Mouse (Mus musculus) heart, postnatal 0 days (tissue): ENCODE results near the gene Amt. TPM values are rescaled to one million over a fixed set of nuclear protein-coding genes. Genes with fewer than 3 reads are reported as not detected.

Experiments used
- ATAC-seq: fragments of 200-750 bp; cut with Nextera tagmentation; 2 replicates; pipeline ENCODE4 v1.8.0; 2017; ENCODE audit warnings: low read depth, moderate number of reproducible peaks, moderate library complexity; ENCODE audit not compliant: insufficient read depth
- DNase-seq: peaks from one replicate; pipeline ENCODE4 v3.0.0-alpha.2; 2016; ENCODE audit warnings: low spot score
- H3K27ac ChIP-seq: fragments of 300-500 bp; sonication (generic); 2 replicates; pipeline ENCODE4 v1.5.1; 2014; ENCODE audit warnings: low read depth, mild to moderate bottlenecking
- H3K27me3 ChIP-seq: fragments of 300-500 bp; sonication (generic); 2 replicates; pipeline ENCODE4 v1.6.1; 2014; ENCODE audit warnings: low read length, mixed read lengths; ENCODE audit not compliant: control insufficient read depth, insufficient read depth
- H3K36me3 ChIP-seq: fragments of 300-500 bp; sonication (generic); replicated peaks from 2 replicates; pipeline ENCODE4 v1.6.1; 2014; ENCODE audit warnings: low read length, mixed read lengths; ENCODE audit not compliant: control insufficient read depth, insufficient read depth
- H3K4me1 ChIP-seq: fragments of 300-500 bp; sonication (generic); 2 replicates; pipeline ENCODE4 v1.6.1; 2014; ENCODE audit warnings: antibody characterized with exemption; ENCODE audit not compliant: control insufficient read depth, insufficient read depth
- H3K4me2 ChIP-seq: fragments of 300-500 bp; sonication (generic); 2 replicates; pipeline ENCODE4 v1.6.1; 2014; ENCODE audit warnings: low read depth, mild to moderate bottlenecking, low read length, moderate library complexity
- H3K4me3 ChIP-seq: fragments of 300-500 bp; sonication (generic); 2 replicates; pipeline ENCODE4 v1.5.1; 2014; ENCODE audit warnings: low read depth, low read length
- H3K9ac ChIP-seq: fragments of 300-500 bp; sonication (generic); replicated peaks from 2 replicates; pipeline ENCODE4 v1.6.1; 2014; ENCODE audit warnings: low read depth, low read length, mixed read lengths
- H3K9me3 ChIP-seq: fragments of 300-500 bp; sonication (generic); replicated peaks from 2 replicates; pipeline ENCODE4 v1.6.1; 2016; ENCODE audit warnings: low read length; ENCODE audit not compliant: control insufficient read depth
- CTCF ChIP-seq: IDR thresholded peaks from 2 replicates; pipeline ENCODE4 v1.5.1; 2016; ENCODE audit warnings: antibody characterized with exemption, control low read depth, low read depth
- EP300 ChIP-seq: IDR thresholded peaks from 2 replicates; pipeline ENCODE4 v1.6.1; 2016; ENCODE audit warnings: antibody characterized with exemption, low read depth
- WGBS: fragments of 180-500 bp; shearing (Covaris S2); extraction: QIAGEN DNeasy Blood & Tissue Kit; methylation state at CpG from one replicate; pipeline ENCODE4 v1.1.7; 2014; 5-methylcytosine and 5-hydroxymethylcytosine counted together
- polyA plus RNA-seq: library from polyadenylated mRNA; unstranded; fragments of >200 nt; fragmentation: Nextera tagmentation; extraction: Ambion mirVana; gene quantifications from 2 replicates; pipeline ENCODE4 v1.2.1, GENCODE M21; 2015
- total RNA-seq: library from RNA; depleted of rRNA; stranded (reverse); fragments of >200 nt; gene quantifications from 2 replicates; pipeline ENCODE4 v1.2.3, GENCODE M21; 2014; ENCODE audit warnings: low replicate concordance

Amt gene
- total and polyA plus RNA-seq, 2 experiments from 2014 or later, result 3.7 to 5.4 TPM

DNA sequence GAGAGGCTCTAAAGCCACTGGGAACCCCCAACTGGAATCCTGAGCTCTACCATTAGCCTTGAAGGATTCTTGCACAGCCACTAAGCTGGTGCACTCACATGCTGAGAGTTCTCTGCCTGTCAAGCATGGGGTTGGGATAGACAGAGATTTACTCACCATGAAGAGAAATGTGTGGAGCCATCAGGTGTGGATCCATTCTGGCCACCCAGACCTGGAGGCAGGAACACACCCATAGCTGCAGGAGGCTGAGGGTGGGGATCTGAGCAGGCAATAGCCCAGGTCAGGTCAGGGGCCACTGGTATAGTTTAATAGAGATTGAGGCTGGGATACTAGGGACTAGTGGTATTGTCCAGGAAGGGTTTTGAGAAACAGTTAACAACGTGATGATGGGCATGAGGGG, 8.5 kb downstream of the Amt start:
- Histone ChIP-seq H3K4me1 (peaks cover 19% of the 10 kb centered on the region), H3K36me3 (peaks cover 23% of the 10 kb centered on the region), H3K4me2 (peak overlapping the region; percentile 93), H3K27ac (peak overlapping the region; percentile 96), H3K4me3 (peak overlapping the region; percentile 88), H3K9me3 (no peaks in the 10 kb centered on the region), H3K27me3 (no peaks in the 10 kb centered on the region), H3K9ac (peak overlapping the region; percentile 92)
- TF ChIP-seq CTCF, result no peak
- DNase-seq (no peak), ATAC-seq (no peak)
- WGBS, result 0% methylated on average over 1 of the region's 1 CpGs

DNA sequence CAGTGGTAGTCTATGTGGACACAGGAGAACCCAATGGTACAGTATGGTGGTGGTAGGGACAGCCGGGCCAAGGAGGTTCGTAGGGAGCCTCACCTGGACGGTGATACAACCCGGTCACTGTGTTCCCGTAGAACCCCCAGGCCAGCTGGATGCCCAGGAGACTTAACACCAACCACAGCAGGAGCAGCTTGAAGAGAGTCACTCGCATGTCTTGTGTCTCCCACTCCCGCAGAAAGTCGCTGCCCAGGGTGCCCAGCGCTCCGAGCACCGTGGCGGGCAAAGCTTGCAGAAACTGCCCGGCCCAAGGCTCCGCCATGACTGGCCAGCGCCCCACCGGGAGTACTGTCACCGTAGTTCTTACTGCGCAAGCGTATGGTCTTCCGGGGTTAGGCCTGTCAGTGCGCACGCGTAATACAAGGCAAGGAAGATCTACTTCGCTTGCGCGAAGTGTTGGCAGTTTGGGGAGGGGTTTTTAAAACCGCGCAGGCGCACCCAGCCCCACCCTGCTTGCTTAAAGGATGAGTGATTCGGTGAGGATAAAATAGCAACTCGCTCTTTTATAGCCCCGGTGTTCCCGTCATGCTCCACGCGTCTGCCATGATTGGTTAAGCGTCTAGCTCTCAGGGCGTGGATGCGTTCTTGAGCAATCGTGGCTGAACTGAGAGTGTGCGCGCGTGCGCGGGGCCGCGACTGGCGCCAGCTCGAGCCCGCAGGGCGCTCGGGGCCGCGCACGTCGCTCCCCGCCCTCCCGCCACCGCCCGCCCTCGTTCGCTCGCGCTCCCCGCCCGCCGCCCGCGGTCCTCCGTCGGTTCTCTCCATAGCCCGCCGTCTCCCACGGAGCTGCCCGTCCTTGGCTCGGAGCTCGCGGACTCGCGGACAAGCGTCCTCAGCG, 9.2 kb downstream of the Amt start, which contains the start of the genes Rhoa and Tcta:
Gene Rhoa, plus strand, starts transcription at position 501 of the 892 bp plus-strand sequence.
Gene Tcta, minus strand, starts transcription at position 532 of the 892 bp plus-strand sequence.
- TF ChIP-seq CTCF, result no peak; the same call in 1 of the 2 replicates
- no peak; the same call in 1 of the 2 replicates for TF ChIP-seq EP300
- H3K36me3 ChIP-seq, result peaks cover 23% of the 10 kb centered on the region
- peak; percentile 93 for ATAC-seq
- no peaks in the 10 kb centered on the region for H3K9me3 ChIP-seq
- H3K4me3 ChIP-seq, result peak within 1 kb of the TSS; percentile 88
- peak within 1 kb of the TSS; percentile 93 for H3K9ac ChIP-seq
- peaks cover 19% of the 10 kb centered on the region for H3K4me1 ChIP-seq
- H3K27me3 ChIP-seq, result no peaks in the 10 kb centered on the region
- H3K4me2 ChIP-seq, result peak within 1 kb of the TSS; percentile 93
- peak; percentile 100 for DNase-seq
- H3K27ac ChIP-seq, result peak within 1 kb of the TSS; percentile 99
- WGBS, result under 1% methylated on average over 70 of the region's 81 CpGs

DNA sequence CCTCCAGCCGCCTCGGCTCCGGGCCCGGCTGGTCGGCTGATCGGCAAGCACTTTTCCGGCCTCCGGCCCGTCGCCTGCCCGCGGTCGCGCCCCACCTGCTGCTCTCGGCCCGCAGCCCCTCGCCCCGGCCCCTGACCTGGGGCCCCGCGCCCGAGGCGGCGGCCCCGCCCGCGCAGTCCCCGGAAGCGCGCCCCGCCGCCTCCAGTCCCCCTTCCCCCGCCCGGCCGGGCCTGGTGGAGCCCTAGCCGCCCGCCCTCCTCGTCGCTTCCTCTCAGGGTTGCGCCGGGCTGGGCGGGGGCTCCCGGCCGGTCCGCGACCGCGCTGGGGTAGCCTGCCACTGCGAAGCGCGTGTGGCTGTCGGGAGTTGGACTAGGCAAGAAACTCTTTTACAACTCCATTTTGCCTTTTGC, 9.9 kb downstream of the Amt start:
- H3K4me1 ChIP-seq, result peaks cover 19% of the 10 kb centered on the region

DNA sequence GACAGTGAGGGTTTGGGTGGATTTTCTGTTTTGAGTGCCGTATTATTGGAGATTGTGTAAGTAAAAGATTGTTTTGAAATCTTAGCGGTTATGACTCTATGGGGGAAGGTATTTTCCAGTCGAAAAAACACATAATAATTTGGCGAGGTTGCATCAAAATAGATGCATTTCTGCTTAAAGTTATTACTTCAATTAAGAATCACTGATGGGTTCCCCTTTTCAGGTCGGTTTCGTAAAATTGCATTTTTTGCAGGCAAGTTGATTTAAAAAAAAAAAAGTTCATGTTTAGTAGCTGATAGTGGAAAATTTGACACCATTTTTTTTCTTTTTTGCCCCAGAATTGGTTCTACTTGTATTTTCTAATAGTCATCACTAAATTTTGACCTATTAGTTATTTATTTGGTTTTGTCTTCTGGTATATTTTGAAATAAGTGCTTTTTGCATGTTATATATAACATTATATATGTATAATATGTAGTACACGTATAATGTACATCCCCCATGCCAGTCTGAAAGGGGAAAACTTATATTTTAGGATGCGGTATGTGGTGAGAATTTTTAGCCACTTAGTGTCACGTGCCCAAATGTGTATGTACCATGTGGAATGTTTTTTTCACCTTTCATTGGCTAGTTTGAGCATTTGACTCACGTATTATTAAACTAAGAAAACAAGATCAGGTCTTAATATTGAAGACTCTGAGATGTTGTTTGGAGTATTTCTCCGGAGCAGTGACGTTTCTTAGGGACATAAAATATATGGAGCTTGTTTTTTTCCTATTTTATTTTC, 10.6 kb downstream of the Amt start:
- Histone ChIP-seq H3K9me3 (no peaks in the 10 kb centered on the region), H3K4me1 (peaks cover 19% of the 10 kb centered on the region), H3K4me2 (peak overlapping the region; percentile 77), H3K27ac (peak overlapping the region; percentile 99), H3K27me3 (no peaks in the 10 kb centered on the region), H3K4me3 (peak overlapping the region; percentile 86), H3K9ac (peak overlapping the region; percentile 93), H3K36me3 (peaks cover 19% of the 10 kb centered on the region)
- ATAC-seq (no peak), DNase-seq (no peak)
- no peak for TF ChIP-seq EP300
- no peak for TF ChIP-seq CTCF
- 1% methylated on average over 12 of the region's 12 CpGs for WGBS

More for the DNA sequence above, 9.9 kb downstream of the Amt start:
- Histone ChIP-seq H3K4me3 (peak overlapping the region; percentile 86), H3K9me3 (no peaks in the 10 kb centered on the region), H3K27me3 (no peaks in the 10 kb centered on the region), H3K4me2 (peak overlapping the region; percentile 77), H3K27ac (peak overlapping the region; percentile 99), H3K36me3 (peaks cover 23% of the 10 kb centered on the region), H3K9ac (peak overlapping the region; percentile 93)
- ATAC-seq, result peak; percentile 79
- DNase-seq, result peak; percentile 82
- WGBS, result under 1% methylated on average over 44 of the region's 51 CpGs
- TF ChIP-seq EP300 (no peak), CTCF (no peak)

DNA sequence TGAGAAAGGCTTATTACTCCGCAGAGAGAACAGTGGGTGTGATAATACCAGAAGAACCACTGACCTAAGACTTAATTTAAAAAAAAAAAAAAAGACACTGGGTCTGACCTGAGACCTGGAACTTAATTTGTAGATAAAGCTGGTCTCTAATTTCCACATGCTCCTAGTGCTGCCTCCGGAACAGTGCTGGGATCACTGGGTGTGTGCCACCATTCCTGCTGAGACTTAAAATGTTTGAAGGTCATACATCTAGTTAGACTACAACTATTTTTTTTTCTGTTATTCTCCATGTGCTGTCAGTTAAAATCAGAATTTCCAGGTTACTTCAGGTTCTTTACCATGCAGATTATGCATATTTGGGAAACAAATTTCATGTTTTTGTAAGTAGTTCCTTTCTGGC, 11.5 kb downstream of the Amt start:
- H3K9me3 ChIP-seq, result no peaks in the 10 kb centered on the region
- peak overlapping the region; percentile 77 for H3K4me2 ChIP-seq
- DNase-seq, result no peak
- peaks cover 9% of the 10 kb centered on the region for H3K36me3 ChIP-seq
- peak overlapping the region; percentile 53 for H3K27ac ChIP-seq
- H3K27me3 ChIP-seq, result no peaks in the 10 kb centered on the region
- H3K4me3 ChIP-seq, result peak overlapping the region; percentile 86
- TF ChIP-seq CTCF (no peak), EP300 (no peak)
- 4% methylated on average over 2 of the region's 2 CpGs for WGBS
- peak overlapping the region; percentile 51 for H3K9ac ChIP-seq
- ATAC-seq, result no peak
- peaks cover 19% of the 10 kb centered on the region for H3K4me1 ChIP-seq
